Mouse (Mus musculus): ENCODE data around the gene Adgrl2.

Adgrl2 gene

GRCm38 (mm10) chr3:148885980-148886668, 104.2 kb downstream of the Adgrl2 start:
- no peak for DNase-seq (ENCODE audit: extremely low read depth, low read depth)

GRCm38 (mm10) chr3:148885184-148885583, 105.2 kb downstream of the Adgrl2 start:
- no peak for DNase-seq (ENCODE audit: extremely low read depth, low read depth)

DNA sequence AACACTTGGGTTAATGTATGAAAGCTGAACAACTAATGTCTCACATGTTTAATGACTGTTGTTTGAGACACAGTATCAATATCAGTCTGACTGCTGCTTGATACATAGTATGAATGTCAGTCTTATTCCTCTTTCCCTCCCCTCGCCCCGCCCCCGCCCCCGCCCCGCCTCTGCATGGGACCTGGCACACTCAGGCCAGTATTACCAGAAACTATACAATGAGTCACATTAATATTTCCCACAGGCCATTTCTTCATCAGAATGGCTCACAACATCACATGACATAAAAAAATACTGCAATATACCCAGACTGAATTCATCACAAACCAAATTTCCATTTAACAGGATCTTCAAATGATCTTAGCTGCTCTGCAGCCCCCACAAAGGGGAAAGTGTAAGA, 108.9 kb downstream of the Adgrl2 start:
- DNase-seq (ENCODE audit: extremely low read depth, low read depth), result no peak

DNA sequence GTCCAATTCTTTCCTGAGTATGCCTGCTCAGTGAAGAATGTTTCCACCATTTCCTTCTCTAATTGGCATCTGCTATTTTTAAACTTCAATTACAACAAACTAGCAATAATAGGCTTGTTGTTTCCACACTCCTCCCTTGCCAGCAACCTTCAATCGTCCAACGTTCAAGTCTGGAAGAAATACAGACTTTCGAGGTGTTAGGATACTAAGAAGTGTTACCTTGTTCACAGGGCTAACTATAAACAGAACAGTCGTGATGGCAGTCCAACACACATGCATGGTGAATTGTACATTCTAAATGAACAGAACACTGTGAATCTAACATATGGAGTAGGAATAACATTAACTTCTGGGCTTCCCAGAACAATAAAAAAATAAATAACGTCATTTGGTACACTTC, 117.8 kb downstream of the Adgrl2 start:
- no peak for DNase-seq (ENCODE audit: extremely low read depth, low read depth)

- no peak for DNase-seq (ENCODE audit: extremely low read depth, low read depth)
These were observed 118.4 kb downstream of the Adgrl2 start for GRCm38 (mm10) chr3:148871792-148872464.

GRCm38 (mm10) chr3:148867618-148868017, 122.7 kb downstream of the Adgrl2 start:
- DNase-seq (ENCODE audit: extremely low read depth, low read depth), result no peak

- DNase-seq (ENCODE audit: extremely low read depth, low read depth), result no peak
These were observed 123.7 kb downstream of the Adgrl2 start for GRCm38 (mm10) chr3:148866633-148867032.

GRCm38 (mm10) chr3:148866053-148866452, 124.3 kb downstream of the Adgrl2 start:
- no peak for DNase-seq (ENCODE audit: extremely low read depth, low read depth)

DNA sequence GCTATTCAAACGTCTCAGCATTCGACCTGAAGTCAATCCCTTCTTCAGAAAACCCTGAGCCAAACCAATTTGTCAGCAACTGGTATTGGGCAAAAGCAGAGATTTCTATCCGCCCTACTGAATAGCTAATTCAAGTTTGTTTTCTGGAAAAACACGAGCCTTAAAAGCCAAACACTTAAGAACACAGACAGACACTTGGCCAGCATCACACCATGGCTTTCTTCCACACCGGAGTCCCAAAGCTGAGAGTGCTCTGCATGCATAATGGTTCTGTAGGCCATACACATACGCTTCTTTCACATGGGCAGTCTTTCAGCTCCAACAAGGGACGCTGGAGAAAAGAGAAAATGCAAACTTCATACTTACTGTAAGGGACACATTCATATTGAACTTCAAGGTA, 125.1 kb downstream of the Adgrl2 start:
- DNase-seq (ENCODE audit: extremely low read depth, low read depth), result no peak

- DNase-seq (ENCODE audit: extremely low read depth, low read depth), result no peak
These were observed 128.5 kb downstream of the Adgrl2 start for GRCm38 (mm10) chr3:148861860-148862259.

DNA sequence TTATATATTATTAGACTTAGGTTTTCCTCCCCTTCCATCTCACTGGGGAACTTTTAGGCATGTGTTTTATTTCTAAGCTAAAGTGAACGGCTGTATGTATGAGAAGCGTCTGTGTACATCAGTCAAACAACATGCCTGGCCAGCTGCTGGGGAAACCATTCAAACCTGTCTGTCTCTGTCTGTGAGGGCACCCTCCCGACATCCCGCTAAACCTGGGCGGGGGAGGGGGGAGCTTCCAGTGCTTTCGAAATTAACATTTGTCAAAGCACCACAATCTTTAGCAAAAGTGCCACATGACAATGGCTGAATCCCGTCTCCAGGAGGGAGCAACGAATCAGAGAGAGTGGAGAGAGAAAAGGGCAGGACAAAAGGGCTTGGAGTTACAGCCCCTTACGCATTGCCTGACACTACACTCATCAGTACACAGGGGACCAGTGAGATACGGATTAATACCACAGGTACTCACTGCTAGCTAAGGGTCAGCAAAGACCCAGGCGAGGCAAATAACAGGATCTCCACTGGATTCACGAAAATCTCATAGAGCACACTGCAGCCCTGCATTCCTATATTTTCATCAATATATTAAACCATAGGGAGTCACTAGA, 135.9 kb downstream of the Adgrl2 start:
- no peak for DNase-seq (ENCODE audit: extremely low read depth, low read depth)

GRCm38 (mm10) chr3:148853372-148853771, 137.0 kb downstream of the Adgrl2 start:
- no peak for DNase-seq (ENCODE audit: extremely low read depth, low read depth)

- DNase-seq (ENCODE audit: extremely low read depth, low read depth), result no peak
These were observed 137.8 kb downstream of the Adgrl2 start for GRCm38 (mm10) chr3:148852556-148852955.

- DNase-seq (ENCODE audit: extremely low read depth, low read depth), result no peak
These were observed 139.5 kb downstream of the Adgrl2 start for GRCm38 (mm10) chr3:148850821-148851220.

- DNase-seq (ENCODE audit: extremely low read depth, low read depth), result no peak
These were observed 142.0 kb downstream of the Adgrl2 start for GRCm38 (mm10) chr3:148848366-148848765.

GRCm38 (mm10) chr3:148844182-148844581, 146.2 kb downstream of the Adgrl2 start:
- DNase-seq (ENCODE audit: extremely low read depth, low read depth), result peak; percentile 51

DNA sequence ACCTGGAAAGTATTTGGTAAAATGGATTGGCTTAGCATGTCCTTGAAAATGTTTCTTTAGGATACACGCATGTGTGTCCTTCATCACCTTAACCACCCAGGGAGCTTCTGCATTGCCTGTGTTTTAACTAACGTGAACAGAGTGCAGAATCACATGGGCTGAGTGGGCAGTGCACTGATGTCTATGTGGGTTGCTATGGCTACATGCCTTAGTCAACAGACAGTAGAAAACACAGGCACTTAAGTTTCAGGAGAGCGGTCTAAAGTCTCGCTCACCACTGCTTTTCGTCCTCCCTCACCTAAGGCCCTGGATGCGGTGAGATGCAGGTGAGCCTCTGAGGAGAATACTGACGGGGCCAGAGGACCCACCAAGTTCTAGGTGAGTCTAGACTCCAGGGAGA, 147.8 kb downstream of the Adgrl2 start:
- no peak for DNase-seq (ENCODE audit: extremely low read depth, low read depth)

- DNase-seq (ENCODE audit: extremely low read depth, low read depth), result no peak
These were observed 151.5 kb downstream of the Adgrl2 start for GRCm38 (mm10) chr3:148838835-148839296.

DNA sequence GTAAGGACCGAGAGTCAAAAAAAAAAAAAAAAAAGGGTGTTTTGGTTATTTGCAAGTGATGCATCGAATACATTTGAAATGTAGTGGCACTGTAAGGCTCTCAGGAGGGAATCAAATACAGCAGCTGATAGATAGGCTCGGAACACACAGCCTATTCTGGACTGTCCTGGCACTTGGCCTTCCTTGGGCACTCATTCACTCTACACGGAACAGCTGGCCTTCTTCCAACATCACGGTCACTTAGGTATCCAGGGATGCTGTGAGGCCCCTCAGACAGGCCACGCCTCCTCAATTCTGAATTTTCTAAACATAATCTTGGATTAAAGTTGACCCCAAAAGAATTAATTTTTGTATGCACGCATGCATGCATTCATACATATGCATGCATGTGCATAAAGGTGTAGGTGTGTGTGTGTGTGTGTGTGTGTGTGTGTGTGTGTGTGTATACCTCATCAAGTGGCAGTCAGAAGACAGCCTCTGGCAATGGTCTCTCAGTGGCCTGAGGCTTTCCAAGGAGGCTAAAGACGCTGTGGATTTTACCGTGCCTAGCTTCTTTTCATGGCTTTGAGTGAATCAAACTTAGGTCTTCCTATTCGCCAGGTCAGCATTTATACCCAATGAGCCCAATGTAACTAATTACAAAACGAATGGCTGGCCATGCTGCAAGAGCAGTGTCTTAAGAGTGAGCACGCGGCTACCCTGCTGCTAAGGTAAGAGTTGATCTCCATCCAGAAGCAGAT, 152.1 kb downstream of the Adgrl2 start:
- no peak for DNase-seq (ENCODE audit: extremely low read depth, low read depth)

DNA sequence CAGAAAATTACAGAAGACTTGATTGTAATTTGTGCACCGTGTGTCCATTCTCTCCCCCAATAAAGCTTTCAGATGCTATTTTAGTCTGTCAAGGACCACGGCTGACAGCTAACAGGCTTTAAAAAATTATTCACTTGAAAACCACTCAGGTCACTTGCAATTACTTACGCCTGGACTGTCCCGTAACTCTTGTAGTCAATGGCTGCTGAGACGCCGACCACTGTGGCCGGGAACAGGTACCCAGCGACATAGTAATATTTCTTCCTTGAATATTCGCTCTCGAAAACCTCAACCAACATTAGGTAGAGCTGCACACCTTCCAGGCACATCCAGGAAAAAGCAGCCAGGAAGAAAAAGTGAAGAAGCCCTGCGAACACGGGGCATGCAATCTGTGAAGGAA, 155.2 kb downstream of the Adgrl2 start:
- DNase-seq (ENCODE audit: extremely low read depth, low read depth), result no peak

DNA sequence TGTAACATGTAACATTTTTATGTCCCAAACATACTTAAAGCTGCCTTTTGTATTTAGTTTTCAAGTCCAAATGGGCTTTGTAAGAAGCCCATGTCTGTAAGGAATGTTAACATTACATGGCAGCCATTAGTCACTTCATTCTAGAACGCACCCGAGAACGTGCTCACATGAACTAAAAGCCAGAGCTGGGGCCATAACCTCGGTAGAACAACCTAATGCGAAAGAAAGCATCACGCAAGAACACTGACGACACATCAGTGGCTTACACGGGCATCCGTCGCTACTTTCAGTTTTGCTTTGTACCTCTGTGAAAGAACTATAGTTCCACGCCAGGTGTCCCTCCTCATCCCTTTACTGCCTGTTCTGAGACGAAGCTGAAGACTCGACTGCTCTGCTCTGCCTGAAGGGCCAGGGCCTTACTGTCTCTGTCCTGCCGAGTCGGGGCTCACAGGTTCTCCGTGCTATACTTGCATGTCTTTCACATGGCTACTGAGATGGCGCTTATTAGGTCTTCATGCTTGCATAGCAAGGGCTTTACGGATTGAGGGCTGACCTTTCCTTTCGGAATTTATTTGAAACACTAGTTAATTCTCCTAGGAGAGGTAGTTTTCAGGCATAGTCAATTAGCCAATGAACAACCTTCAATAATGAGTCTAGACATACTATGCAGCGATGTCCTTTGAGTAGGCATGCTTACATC, 157.1 kb downstream of the Adgrl2 start:
- no peak for DNase-seq (ENCODE audit: extremely low read depth, low read depth)

Measured in MEL-GATA-1-ER (cell line).